24 mouse cellular contexts compared by ENCODE assay signal in the genomic region with DNA sequence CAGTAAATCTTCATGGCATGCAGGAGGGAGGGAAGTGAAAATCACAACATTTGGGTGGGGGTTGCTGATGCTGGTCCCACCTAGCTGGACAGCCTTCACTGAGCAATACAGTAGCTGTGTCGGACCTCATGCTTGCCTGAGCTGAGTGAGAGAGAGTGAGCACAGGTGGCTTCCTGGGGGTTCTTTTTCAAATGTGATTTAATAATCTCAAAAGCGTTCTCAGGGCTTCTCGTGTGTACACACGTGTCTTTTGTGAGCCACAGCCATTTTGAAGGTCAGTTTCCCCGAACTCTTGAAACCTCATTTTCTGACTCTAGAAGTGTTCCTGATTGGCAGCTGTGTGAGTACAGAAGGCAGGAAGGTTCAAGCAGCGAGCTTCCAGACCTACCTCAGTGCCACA.
"Had no signal": no experiment of that assay in that cellular context is flagged by ENCODE, and none has a peak within 500 bp of the region (broad histone marks: within the 10 kb centered on the region; RNA-seq: fewer than 3 reads in every experiment).

No protein-coding gene starts in this region.

- H3K4me2 ChIP-seq: heart, embryonic 11.5 days; hindbrain, embryonic 12.5 days; hindbrain, embryonic 14.5 days; limb, embryonic 12.5 days; liver, embryonic 11.5 days; liver, embryonic 13.5 days; liver, embryonic 15.5 days had no signal

- DNase-seq: gastrocnemius, postnatal 14 days; gastrocnemius, postnatal 36 days; heart, adult 2 months; heart, postnatal 10 days; heart, postnatal 4 days; kidney, adult 11 months; kidney, adult 8-10 months; kidney, postnatal 10 days; kidney, postnatal 25 days; kidney, postnatal 4 days; liver; liver, embryonic 13.5 days had no signal

- H3K36me3 ChIP-seq: hindbrain, embryonic 10.5 days; hindbrain, embryonic 12.5 days; limb, embryonic 10.5 days; limb, embryonic 12.5 days; liver, embryonic 13.5 days; liver, embryonic 15.5 days had no signal

- H3K9me3 ChIP-seq: hindbrain, embryonic 10.5 days; hindbrain, embryonic 12.5 days; limb, embryonic 10.5 days; limb, embryonic 12.5 days; liver, embryonic 13.5 days; liver, embryonic 15.5 days had no signal

- H3K27me3 ChIP-seq: hindbrain, embryonic 12.5 days; limb, embryonic 12.5 days; liver, embryonic 13.5 days; liver, embryonic 15.5 days had no signal

- H3K9ac ChIP-seq: hindbrain, embryonic 12.5 days; hindbrain, embryonic 14.5 days; limb, embryonic 12.5 days; liver, embryonic 13.5 days; liver, embryonic 15.5 days had no signal

- H3K27ac ChIP-seq: heart, adult 2 months; hindbrain, embryonic 10.5 days; hindbrain, embryonic 12.5 days; hindbrain, embryonic 14.5 days; layer of hippocampus, adult 2 months; left cerebral cortex, adult 2 months; limb, embryonic 10.5 days; limb, embryonic 12.5 days; liver, embryonic 13.5 days; liver, embryonic 15.5 days had no signal

- ATAC-seq: hindbrain, embryonic 16.5 days; intestine, embryonic 16.5 days had no signal

- H3K4me1 ChIP-seq: hindbrain, embryonic 10.5 days; hindbrain, embryonic 12.5 days; limb, embryonic 10.5 days; limb, embryonic 12.5 days; liver, embryonic 13.5 days; liver, embryonic 15.5 days had no signal

- H3K4me3 ChIP-seq: heart, adult 2 months; hindbrain, embryonic 10.5 days; hindbrain, embryonic 12.5 days; layer of hippocampus, adult 2 months; left cerebral cortex, adult 2 months; limb, embryonic 10.5 days; limb, embryonic 12.5 days; liver, embryonic 13.5 days; liver, embryonic 15.5 days had no signal
